Comparison of ENCODE assay signal across 27 mouse cellular contexts in genomic region chr5:38064043-38064575, GRCm38 (mm10). TPM values are rescaled to one million over a fixed set of nuclear protein-coding genes. Genes with fewer than 3 reads are reported as not detected.
DNase-seq lines count a peak whose midpoint lies in the region; ATAC-seq and TF ChIP-seq lines count a peak whose summit lies in the region.
"Had no signal": no experiment of that assay in that cellular context is flagged by ENCODE, and none has a peak within 500 bp of the region (broad histone marks: within the 10 kb centered on the region; RNA-seq: fewer than 3 reads in every experiment).

No protein-coding gene starts in this region.

- no peaks in the 10 kb centered on the region for H3K36me3 ChIP-seq in forebrain, postnatal 0 days (ENCODE audit: insufficient read depth)
- H3K36me3 ChIP-seq in forebrain, embryonic 10.5 days (replicated peaks), result no peaks in the 10 kb centered on the region
- no peaks in the 10 kb centered on the region for H3K36me3 ChIP-seq in embryonic facial prominence, embryonic 11.5 days (replicated peaks; ENCODE audit: control insufficient read depth, insufficient read depth, low read depth, low read length)
- H3K36me3 ChIP-seq in limb, embryonic 10.5 days, result no peaks in the 10 kb centered on the region
- H3K36me3 ChIP-seq: hindbrain, embryonic 10.5 days; kidney, embryonic 15.5 days; limb, embryonic 12.5 days; lung, embryonic 15.5 days; midbrain, embryonic 10.5 days; midbrain, embryonic 15.5 days; neural tube, embryonic 15.5 days had no signal

- WGBS in forebrain, postnatal 0 days, result 74% methylated on average over 4 of the region's 4 CpGs
- WGBS in forebrain, embryonic 10.5 days, result 93% methylated on average over 4 of the region's 4 CpGs
- WGBS in embryonic facial prominence, embryonic 11.5 days, result 80% methylated on average over 4 of the region's 4 CpGs
- WGBS in limb, embryonic 10.5 days, result 85% methylated on average over 4 of the region's 4 CpGs

- DNase-seq in forebrain, postnatal 0 days, result peak; percentile 36
- DNase-seq in forebrain, embryonic 10.5 days (ENCODE audit: extremely low spot score, low spot score), result no peak
- DNase-seq in layer of hippocampus, adult 9-11 months, result peak; percentile 10
- DNase-seq in layer of hippocampus, postnatal 36 days, result no peak
- no peak for DNase-seq in embryonic facial prominence, embryonic 11.5 days (ENCODE audit: low spot score)
- no peak for DNase-seq in limb, embryonic 10.5 days (ENCODE audit: low spot score)
- no peak for DNase-seq in thymus, postnatal 25 days
- DNase-seq in heart, adult 18-20 months, result no peak
- DNase-seq: adrenal gland, postnatal 10 days; cerebellum, adult 18-20 months; cerebellum, postnatal 14 days; gastrocnemius, postnatal 10 days; kidney, adult 18-20 months; kidney, postnatal 36 days; right cerebral cortex, postnatal 25 days; thymus, adult 18-20 months; thymus, postnatal 36 days had no signal

- no peak overlapping the region for H3K4me2 ChIP-seq in forebrain, postnatal 0 days (ENCODE audit: low read depth)
- H3K4me2 ChIP-seq in embryonic facial prominence, embryonic 11.5 days (ENCODE audit: low read depth, low read length), result no peak overlapping the region
- H3K4me2 ChIP-seq: kidney, embryonic 15.5 days; liver, embryonic 11.5 days; lung, embryonic 15.5 days; midbrain, embryonic 15.5 days; neural tube, embryonic 15.5 days had no signal

- H3K4me3 ChIP-seq in forebrain, postnatal 0 days (ENCODE audit: low read depth, low read length), result no peak overlapping the region
- no peak overlapping the region for H3K4me3 ChIP-seq in forebrain, embryonic 10.5 days
- H3K4me3 ChIP-seq in embryonic facial prominence, embryonic 11.5 days (ENCODE audit: low read depth, low read length), result no peak overlapping the region
- no peak overlapping the region for H3K4me3 ChIP-seq in limb, embryonic 10.5 days
- H3K4me3 ChIP-seq: hindbrain, embryonic 10.5 days; kidney, embryonic 15.5 days; limb, embryonic 12.5 days; lung, embryonic 15.5 days; midbrain, embryonic 10.5 days; midbrain, embryonic 15.5 days; neural tube, embryonic 15.5 days had no signal

- TF ChIP-seq CTCF in forebrain, postnatal 0 days (IDR thresholded peaks at IDR 0.05; ENCODE audit: low read depth), result no peak

- ATAC-seq in forebrain, postnatal 0 days, result peak; percentile 74; the same call in 1 of the 2 replicates
- ATAC-seq in embryonic facial prominence, embryonic 11.5 days (replicated peaks; ENCODE audit: insufficient number of reproducible peaks, low FRiP score, low TSS enrichment, low read depth), result no peak
- ATAC-seq: hindbrain, embryonic 16.5 days; midbrain, embryonic 15.5 days; Patski had no signal

- peak overlapping the region; percentile 4; the same call in 1 of the 2 replicates for H3K9ac ChIP-seq in forebrain, postnatal 0 days
- H3K9ac ChIP-seq in embryonic facial prominence, embryonic 11.5 days (replicated peaks; ENCODE audit: low read length), result no peak overlapping the region
- H3K9ac ChIP-seq: kidney, embryonic 15.5 days; limb, embryonic 12.5 days; lung, embryonic 15.5 days; midbrain, embryonic 15.5 days; neural tube, embryonic 15.5 days had no signal

- peaks cover 5% of the 10 kb centered on the region; the same call in 1 of the 2 replicates for H3K4me1 ChIP-seq in forebrain, postnatal 0 days (ENCODE audit: insufficient read depth)
- peaks cover 68% of the 10 kb centered on the region for H3K4me1 ChIP-seq in forebrain, embryonic 10.5 days
- no peaks in the 10 kb centered on the region for H3K4me1 ChIP-seq in embryonic facial prominence, embryonic 11.5 days (ENCODE audit: control insufficient read depth, insufficient read depth, low read length)
- H3K4me1 ChIP-seq in limb, embryonic 10.5 days, result peaks cover 77% of the 10 kb centered on the region

- peak overlapping the region; percentile 11; the same call in 1 of the 2 replicates for H3K27ac ChIP-seq in forebrain, postnatal 0 days (ENCODE audit: low read depth, low read length)
- H3K27ac ChIP-seq in forebrain, embryonic 10.5 days, result no peak overlapping the region
- peak overlapping the region; percentile 22; the same call in 1 of the 2 replicates for H3K27ac ChIP-seq in embryonic facial prominence, embryonic 11.5 days (replicated peaks; ENCODE audit: low read depth, low read length)
- peak overlapping the region; percentile 73; the same call in 1 of the 2 replicates for H3K27ac ChIP-seq in limb, embryonic 10.5 days
- H3K27ac ChIP-seq: kidney, embryonic 15.5 days; limb, embryonic 12.5 days; lung, embryonic 15.5 days; midbrain, embryonic 15.5 days; neural tube, embryonic 15.5 days had no signal

- H3K9me3 ChIP-seq in forebrain, postnatal 0 days (ENCODE audit: low read length), result no peaks in the 10 kb centered on the region
- H3K9me3 ChIP-seq in forebrain, embryonic 10.5 days, result no peaks in the 10 kb centered on the region
- H3K9me3 ChIP-seq in embryonic facial prominence, embryonic 11.5 days (replicated peaks; ENCODE audit: control insufficient read depth, low read length), result no peaks in the 10 kb centered on the region
- no peaks in the 10 kb centered on the region for H3K9me3 ChIP-seq in limb, embryonic 10.5 days (replicated peaks)
- H3K9me3 ChIP-seq: hindbrain, embryonic 10.5 days; kidney, embryonic 15.5 days; limb, embryonic 12.5 days; lung, embryonic 15.5 days; midbrain, embryonic 10.5 days; midbrain, embryonic 15.5 days; neural tube, embryonic 15.5 days had no signal

- no peaks in the 10 kb centered on the region for H3K27me3 ChIP-seq in forebrain, postnatal 0 days (ENCODE audit: insufficient read depth, low read length)
- peaks cover 12% of the 10 kb centered on the region; the same call in 1 of the 2 replicates for H3K27me3 ChIP-seq in forebrain, embryonic 10.5 days (ENCODE audit: poor library complexity, severe bottlenecking)
- H3K27me3 ChIP-seq in embryonic facial prominence, embryonic 11.5 days (ENCODE audit: control insufficient read depth, insufficient read depth, low read length), result no peaks in the 10 kb centered on the region
- no peaks in the 10 kb centered on the region for H3K27me3 ChIP-seq in limb, embryonic 10.5 days (ENCODE audit: low read depth, poor library complexity, severe bottlenecking)
- H3K27me3 ChIP-seq: kidney, embryonic 15.5 days; limb, embryonic 12.5 days; lung, embryonic 15.5 days; midbrain, embryonic 15.5 days; neural tube, embryonic 15.5 days; Patski had no signal

RNA-seq across cellular contexts. Expression of gene Stx18, which starts 25.6 kb away (rescaled TPM):
- 23.9 and 26.5 TPM in 2 replicates for total RNA-seq in forebrain, postnatal 0 days (2014; rRNA removed)
- polyA plus RNA-seq in forebrain, postnatal 0 days (2015; fragmentation: Nextera tagmentation; extraction: Ambion mirVana), result 28.3 and 30.3 TPM in 2 replicates
- 52.0 and 54.4 TPM in 2 replicates for polyA plus RNA-seq in forebrain, embryonic 10.5 days (2016; fragmentation: Nextera tagmentation; extraction: Ambion mirVana)
- 10 to 100 TPM; 37.1 to 39.9 TPM for total RNA-seq in layer of hippocampus, postnatal 36 days (2021)
- polyA plus RNA-seq in embryonic facial prominence, embryonic 11.5 days (2014; fragmentation: Nextera tagmentation; extraction: Ambion mirVana), result 65.1 and 71.4 TPM in 2 replicates
- 49.4 and 53.4 TPM in 2 replicates for polyA plus RNA-seq in limb, embryonic 10.5 days (2016; fragmentation: Nextera tagmentation; extraction: Ambion mirVana)
- 10 to 100 TPM; 17.8 to 18.0 TPM for total RNA-seq in heart, adult 18-20 months (2021)

Comparison
In these comparisons a context has a peak if more than half of its experiments do, and no peak if none do; other contexts are left out.
1. DNase-seq: peak in forebrain, postnatal 0 days (single experiment) and layer of hippocampus, adult 9-11 months (single experiment); none in forebrain, embryonic 10.5 days (single experiment), layer of hippocampus, postnatal 36 days (0 of 2), embryonic facial prominence, embryonic 11.5 days (single experiment), limb, embryonic 10.5 days (single experiment), thymus, postnatal 25 days (single experiment) and heart, adult 18-20 months (0 of 2).